Comparison of ENCODE assay signal across 17 mouse cellular contexts in the genomic region with DNA sequence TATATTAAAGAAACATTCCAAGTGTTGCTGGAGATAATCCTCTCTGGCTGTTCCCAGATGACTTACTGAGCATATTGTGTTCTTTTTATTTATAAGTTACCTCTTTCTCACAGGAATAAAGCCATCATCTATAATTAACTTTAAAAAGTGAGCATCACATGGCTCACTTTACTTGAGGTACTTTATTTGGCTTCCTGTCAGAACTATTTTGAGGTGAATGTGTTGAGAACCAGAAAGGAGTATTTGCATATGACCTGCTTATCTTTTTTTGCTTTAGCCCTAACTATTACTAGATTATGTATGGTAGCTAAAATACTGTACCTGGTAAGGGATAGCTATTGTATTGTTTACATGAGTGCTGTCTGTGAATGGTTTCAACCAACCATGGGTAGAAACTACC.
DNase-seq lines count a peak whose midpoint lies in the region; TF ChIP-seq lines count a peak whose summit lies in the region.
"Had no signal": no experiment of that assay in that cellular context is flagged by ENCODE, and none has a peak within 500 bp of the region (broad histone marks: within the 10 kb centered on the region; RNA-seq: fewer than 3 reads in every experiment).

No protein-coding gene starts in this region.

- no peak overlapping the region for H3K4me3 ChIP-seq in CH12.LX (replicated peaks in 1 of 3; ENCODE audit: low read depth in 2 of 3, low read length in 2 of 3, poor library complexity in 1 of 3)

- H3K36me3 ChIP-seq in CH12.LX (replicated peaks in 1 of 2; ENCODE audit: control insufficient read depth in 1 of 2, insufficient read depth in 1 of 2, low read length in 1 of 2) = no peaks in the 10 kb centered on the region
- H3K36me3 ChIP-seq: G1E had no signal

- H3K79me2 ChIP-seq in CH12.LX (replicated peaks; ENCODE audit: control insufficient read depth, extremely low read depth, insufficient read depth, poor library complexity, severe bottlenecking) = no peaks in the 10 kb centered on the region

- dilution Hi-C loops in CH12.LX (cut with MboI; ENCODE audit: extremely low pct_ligation_motif_present, extremely low pct_unique_long_range_greater_than_20kb, low sequenced_read_pairs) = no loop called here

- peak; percentile 66 for TF ChIP-seq EP300 in CH12.LX (IDR thresholded peaks at IDR 0.05; ENCODE audit: low read length)

- TF ChIP-seq RAD21 in CH12.LX (IDR thresholded peaks at IDR 0.05; ENCODE audit: low read depth, low read length) = no peak

- H3K4me2 ChIP-seq in CH12.LX (ENCODE audit: insufficient read depth, low read depth, poor library complexity, severe bottlenecking) = no peak overlapping the region

- peaks cover 5 to 41% of the 10 kb centered on the region in 2 experiments for H3K4me1 ChIP-seq in CH12.LX (ENCODE audit: control insufficient read depth in 1 of 2, insufficient read depth in 2 of 2)

- H3K9ac ChIP-seq in CH12.LX (ENCODE audit: insufficient read depth, low read depth) = no peak overlapping the region

- DNase-seq in A20 (ENCODE audit: low read depth, low spot score) (peak; percentile 17), CH12.LX (ENCODE audit: extremely low read depth) (peak; percentile 26)
- DNase-seq in right cerebral cortex, postnatal 25 days = no peak
- no peak for DNase-seq in cerebellum, adult 8-10 months
- DNase-seq: adrenal gland, adult 2 months; adrenal gland, adult 8-10 months; adrenal gland, postnatal 10 days; adrenal gland, postnatal 14 days; adrenal gland, postnatal 25 days; adrenal gland, postnatal 36 days; B cell, adult 2 months; cerebellum, adult 11 months; cerebellum, adult 11-12 months; cerebellum, adult 18-20 months; cerebellum, adult 2 months; cerebellum, adult 9-10 months had no signal

- in situ Hi-C loops in CH12.LX (cut with MboI; ENCODE audit: low pct_ligation_motif_present, low pct_unique_long_range_greater_than_20kb, low sequenced_read_pairs) = no loop called here

- no peaks in the 10 kb centered on the region for H3K9me3 ChIP-seq in CH12.LX (replicated peaks; ENCODE audit: low read length)
- H3K9me3 ChIP-seq: G1E had no signal

- H3K27ac ChIP-seq in CH12.LX (ENCODE audit: insufficient read depth, low read depth) = no peak overlapping the region

- TF ChIP-seq POLR2A in CH12.LX (IDR thresholded peaks at IDR 0.05; ENCODE audit: low read depth, low read length) = no peak

- TF ChIP-seq CTCF in CH12.LX (conservative IDR thresholded peaks at IDR 0.05 in 1 of 2, IDR thresholded peaks at IDR 0.05 in 1 of 2; ENCODE audit: low read depth in 2 of 2, low read length in 2 of 2) = no peak

- H3K27me3 ChIP-seq in CH12.LX (replicated peaks) = no peaks in the 10 kb centered on the region

TF ChIP-seq in CH12.LX, 34 proteins besides CTCF, POLR2A, EP300 and RAD21:
- TF ChIP-seq E2F4 (IDR thresholded peaks at IDR 0.05; ENCODE audit: insufficient replicate concordance, low read depth, low read length) (no peak), MAX (IDR thresholded peaks at IDR 0.05; ENCODE audit: low read length) (peak; percentile 56; the same call in 1 of the 2 replicates), BHLHE40 (IDR thresholded peaks at IDR 0.05; ENCODE audit: low read depth, low read length) (peak; percentile 46), MEF2A (IDR thresholded peaks at IDR 0.05; ENCODE audit: borderline replicate concordance, low read depth, low read length) (peak; percentile 91), TBP (conservative IDR thresholded peaks at IDR 0.05; ENCODE audit: low read depth, low read length) (no peak), UBTF (IDR thresholded peaks at IDR 0.05; ENCODE audit: low read depth, low read length) (no peak), POLR2AphosphoS2 (IDR thresholded peaks at IDR 0.05; ENCODE audit: low read depth, low read length) (no peak), PAX5 (IDR thresholded peaks at IDR 0.05; ENCODE audit: low read length) (no peak), NELFE (IDR thresholded peaks at IDR 0.05; ENCODE audit: low read depth, low read length) (no peak), SIN3A (IDR thresholded peaks at IDR 0.05; ENCODE audit: low read length) (no peak), USF1 (IDR thresholded peaks at IDR 0.05; ENCODE audit: low read depth, low read length) (no peak), KAT2A (IDR thresholded peaks at IDR 0.05; ENCODE audit: insufficient replicate concordance, low read length) (no peak), ELF1 (IDR thresholded peaks at IDR 0.05; ENCODE audit: low read depth, low read length) (no peak), ETS1 (conservative IDR thresholded peaks at IDR 0.05; ENCODE audit: low read depth, low read length) (peak; percentile 46), NRF1 (IDR thresholded peaks at IDR 0.05; ENCODE audit: low read depth, low read length) (no peak), TCF12 (IDR thresholded peaks at IDR 0.05; ENCODE audit: low read depth, low read length) (no peak), MAFK (IDR thresholded peaks at IDR 0.05; ENCODE audit: insufficient replicate concordance, low read length) (peak; percentile 25; the same call in 1 of the 2 replicates), CHD1 (IDR thresholded peaks at IDR 0.05; ENCODE audit: low read depth, low read length) (no peak), GABPA (IDR thresholded peaks at IDR 0.05; ENCODE audit: insufficient replicate concordance, low read depth, low read length) (no peak), CHD2 (IDR thresholded peaks at IDR 0.05; ENCODE audit: low read length) (no peak), HCFC1 (IDR thresholded peaks at IDR 0.05; ENCODE audit: low read depth, low read length) (no peak), RCOR1 (conservative IDR thresholded peaks at IDR 0.05; ENCODE audit: low read depth, low read length) (no peak), ZMIZ1 (IDR thresholded peaks at IDR 0.05; ENCODE audit: low read depth, low read length) (no peak), ZC3H11A (IDR thresholded peaks at IDR 0.05; ENCODE audit: low read depth, low read length) (no peak), IRF4 (IDR thresholded peaks at IDR 0.05; ENCODE audit: low read depth, low read length) (peak; percentile 53; the same call in 1 of the 2 replicates), MAZ (IDR thresholded peaks at IDR 0.05; ENCODE audit: low read depth, low read length) (no peak), SMC3 (IDR thresholded peaks at IDR 0.05; ENCODE audit: low read depth, low read length) (no peak), MYC (IDR thresholded peaks at IDR 0.05; ENCODE audit: low read depth, low read length) (0 out of 2 replicates have a peak, but pooled peaks have one; percentile 23), MXI1 (IDR thresholded peaks at IDR 0.05; ENCODE audit: low read depth, low read length) (no peak), JUN (IDR thresholded peaks at IDR 0.05; ENCODE audit: insufficient read depth, low read depth, low read length) (no peak), ZNF384 (IDR thresholded peaks at IDR 0.05; ENCODE audit: low read depth, low read length) (peak; percentile 58), JUND (conservative IDR thresholded peaks at IDR 0.05; ENCODE audit: low read depth, low read length) (peak; percentile 27; the same call in 1 of the 2 replicates), USF2 (conservative IDR thresholded peaks at IDR 0.05; ENCODE audit: low read depth, low read length) (no peak), ZKSCAN1 (IDR thresholded peaks at IDR 0.05; ENCODE audit: borderline replicate concordance, low read depth, low read length) (no peak)

Comparison
In these comparisons a context has a peak if more than half of its experiments do, and no peak if none do; other contexts are left out.
1. DNase-seq: peak in A20 (single experiment) and CH12.LX (single experiment); none in right cerebral cortex, postnatal 25 days (single experiment) and cerebellum, adult 8-10 months (single experiment).